In the genomic region with DNA sequence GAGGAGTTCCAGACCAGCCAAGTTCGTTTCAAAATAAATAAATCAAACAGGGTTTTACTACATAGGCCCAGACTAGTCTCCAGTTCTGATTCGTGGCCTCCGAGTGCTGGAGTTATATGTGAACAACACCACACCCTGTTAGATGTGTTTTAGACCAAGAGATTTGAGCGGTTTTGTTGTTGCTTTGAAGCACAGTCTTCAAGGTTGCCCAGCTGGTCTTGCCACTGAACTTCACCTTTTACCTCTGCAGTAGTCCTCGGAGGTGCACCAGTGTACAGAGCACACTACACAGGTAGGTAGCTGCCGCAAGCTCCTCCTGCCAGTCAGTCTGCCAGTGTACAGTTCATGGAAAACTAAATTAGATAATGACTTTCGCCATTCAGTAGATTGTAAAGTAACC, we compare ENCODE assay signal across 24 mouse cellular contexts.
"Had no signal": no experiment of that assay in that cellular context is flagged by ENCODE, and none has a peak within 500 bp of the region (broad histone marks: within the 10 kb centered on the region; RNA-seq: fewer than 3 reads in every experiment).

No protein-coding gene starts in this region.

- H3K27me3 ChIP-seq: limb, embryonic 13.5 days; liver, embryonic 12.5 days; liver, embryonic 15.5 days; lung, embryonic 15.5 days; neural tube, embryonic 12.5 days; neural tube, embryonic 15.5 days had no signal

- H3K9ac ChIP-seq: limb, embryonic 13.5 days; liver, embryonic 12.5 days; liver, embryonic 15.5 days; lung, embryonic 15.5 days; neural tube, embryonic 12.5 days; neural tube, embryonic 15.5 days had no signal

- H3K27ac ChIP-seq: limb, embryonic 10.5 days; limb, embryonic 13.5 days; liver, embryonic 15.5 days; lung, embryonic 15.5 days; macrophage; neural tube, embryonic 12.5 days; neural tube, embryonic 15.5 days had no signal

- ATAC-seq: liver, embryonic 12.5 days had no signal

- H3K4me3 ChIP-seq: limb, embryonic 10.5 days; limb, embryonic 13.5 days; liver, embryonic 12.5 days; liver, embryonic 15.5 days; lung, embryonic 15.5 days; neural tube, embryonic 12.5 days; neural tube, embryonic 15.5 days had no signal

- H3K4me1 ChIP-seq: limb, embryonic 10.5 days; neural tube, embryonic 12.5 days had no signal

- H3K36me3 ChIP-seq: limb, embryonic 10.5 days; liver, embryonic 12.5 days; neural tube, embryonic 12.5 days had no signal

- H3K4me2 ChIP-seq: limb, embryonic 13.5 days; liver, embryonic 12.5 days; liver, embryonic 15.5 days; lung, embryonic 15.5 days; midbrain, embryonic 11.5 days; neural tube, embryonic 12.5 days; neural tube, embryonic 15.5 days had no signal

- H3K9me3 ChIP-seq: limb, embryonic 10.5 days; limb, embryonic 13.5 days; liver, embryonic 12.5 days; liver, embryonic 15.5 days; lung, embryonic 15.5 days; neural tube, embryonic 12.5 days; neural tube, embryonic 15.5 days had no signal

- DNase-seq: kidney, adult 11 months; kidney, adult 9 months; kidney, postnatal 14 days; kidney, postnatal 4 days; layer of hippocampus, adult 9-11 months; liver; lung, adult 18-20 months; lung, postnatal 14 days; midbrain, embryonic 14.5 days; right cerebral cortex, adult 18-20 months; right cerebral cortex, postnatal 14 days; right cerebral cortex, postnatal 4 days; thymus, adult 2 months; thymus, postnatal 14 days; thymus, postnatal 4 days had no signal
